9 mouse cellular contexts compared by ENCODE assay signal in genomic region chr1:160410822-160411221, GRCm38 (mm10).
DNase-seq lines count a peak whose midpoint lies in the region; ATAC-seq and TF ChIP-seq lines count a peak whose summit lies in the region.
"Had no signal": no experiment of that assay in that cellular context is flagged by ENCODE, and none has a peak within 500 bp of the region (broad histone marks: within the 10 kb centered on the region; RNA-seq: fewer than 3 reads in every experiment).

No protein-coding gene starts in this region.

- no peaks in the 10 kb centered on the region for H3K36me3 ChIP-seq in forebrain, embryonic 13.5 days (ENCODE audit: poor library complexity, severe bottlenecking)
- H3K36me3 ChIP-seq in forebrain, embryonic 16.5 days (ENCODE audit: control insufficient read depth, insufficient read depth), result no peaks in the 10 kb centered on the region
- no peaks in the 10 kb centered on the region for H3K36me3 ChIP-seq in embryonic facial prominence, embryonic 14.5 days (ENCODE audit: control insufficient read depth, insufficient read depth, low read length)
- H3K36me3 ChIP-seq in forebrain, embryonic 11.5 days (ENCODE audit: control insufficient read depth, insufficient read depth, low read length), result no peaks in the 10 kb centered on the region
- H3K36me3 ChIP-seq: embryonic facial prominence, embryonic 12.5 days had no signal

- 40% methylated on average over 5 of the region's 5 CpGs for WGBS in forebrain, embryonic 13.5 days
- WGBS in forebrain, embryonic 16.5 days, result 46% methylated on average over 5 of the region's 5 CpGs
- 33% methylated on average over 5 of the region's 5 CpGs for WGBS in lung, adult 2 months
- 49% methylated on average over 5 of the region's 5 CpGs for WGBS in embryonic facial prominence, embryonic 14.5 days
- WGBS in forebrain, embryonic 11.5 days, result 48% methylated on average over 5 of the region's 5 CpGs

- no peak overlapping the region for H3K4me3 ChIP-seq in forebrain, embryonic 13.5 days
- no peak overlapping the region for H3K4me3 ChIP-seq in forebrain, embryonic 16.5 days (replicated peaks; ENCODE audit: low read length)
- H3K4me3 ChIP-seq in lung, adult 2 months (replicated peaks; ENCODE audit: extremely low read depth, low read depth, low read length), result no peak overlapping the region
- H3K4me3 ChIP-seq in embryonic facial prominence, embryonic 14.5 days (ENCODE audit: low read depth, low read length), result no peak overlapping the region
- no peak overlapping the region for H3K4me3 ChIP-seq in forebrain, embryonic 11.5 days (ENCODE audit: low read depth, low read length)
- H3K4me3 ChIP-seq: embryonic facial prominence, embryonic 12.5 days had no signal

- DNase-seq in lung, postnatal 10 days, result peak; percentile 12
- DNase-seq in lung, adult 2 months, result no peak
- peak; percentile 11 for DNase-seq in embryonic facial prominence, embryonic 14.5 days (ENCODE audit: low spot score)
- DNase-seq in right cerebral cortex, postnatal 4 days, result peak; percentile 13
- no peak for DNase-seq in urinary bladder, adult 2 months (ENCODE audit: low spot score)
- DNase-seq in forebrain, embryonic 11.5 days (ENCODE audit: low spot score), result no peak

- H3K9me3 ChIP-seq in forebrain, embryonic 13.5 days (replicated peaks), result no peaks in the 10 kb centered on the region
- no peaks in the 10 kb centered on the region for H3K9me3 ChIP-seq in forebrain, embryonic 16.5 days (ENCODE audit: control insufficient read depth, low read length)
- no peaks in the 10 kb centered on the region for H3K9me3 ChIP-seq in embryonic facial prominence, embryonic 14.5 days (ENCODE audit: control insufficient read depth, low read length)
- no peaks in the 10 kb centered on the region for H3K9me3 ChIP-seq in forebrain, embryonic 11.5 days (ENCODE audit: control insufficient read depth, low read length)
- H3K9me3 ChIP-seq: embryonic facial prominence, embryonic 12.5 days had no signal

- ATAC-seq in forebrain, embryonic 13.5 days, result peak; percentile 19; the same call in 1 of the 2 replicates
- ATAC-seq in forebrain, embryonic 16.5 days, result no peak
- ATAC-seq in embryonic facial prominence, embryonic 14.5 days (ENCODE audit: low read depth), result no peak
- no peak for ATAC-seq in forebrain, embryonic 11.5 days (replicated peaks; ENCODE audit: low FRiP score)

- H3K27me3 ChIP-seq in forebrain, embryonic 13.5 days, result no peaks in the 10 kb centered on the region
- no peaks in the 10 kb centered on the region for H3K27me3 ChIP-seq in forebrain, embryonic 16.5 days (replicated peaks; ENCODE audit: control insufficient read depth, insufficient read depth, low read length)
- H3K27me3 ChIP-seq in embryonic facial prominence, embryonic 14.5 days (replicated peaks; ENCODE audit: control insufficient read depth, insufficient read depth, low read length), result no peaks in the 10 kb centered on the region
- no peaks in the 10 kb centered on the region for H3K27me3 ChIP-seq in forebrain, embryonic 11.5 days (ENCODE audit: control insufficient read depth, insufficient read depth, low read length)
- H3K27me3 ChIP-seq: embryonic facial prominence, embryonic 12.5 days had no signal

- no peak for TF ChIP-seq POLR2A in lung, adult 2 months (IDR thresholded peaks at IDR 0.05; ENCODE audit: borderline replicate concordance, extremely low read depth, low read depth, low read length)

- TF ChIP-seq CTCF in lung, adult 2 months (IDR thresholded peaks at IDR 0.05; ENCODE audit: insufficient read depth, low read length), result no peak

- no peak overlapping the region for H3K9ac ChIP-seq in forebrain, embryonic 13.5 days
- H3K9ac ChIP-seq in forebrain, embryonic 16.5 days (replicated peaks; ENCODE audit: low read depth, low read length), result no peak overlapping the region
- no peak overlapping the region for H3K9ac ChIP-seq in embryonic facial prominence, embryonic 14.5 days (ENCODE audit: low read depth, low read length)
- no peak overlapping the region for H3K9ac ChIP-seq in forebrain, embryonic 11.5 days (ENCODE audit: low read length)
- H3K9ac ChIP-seq: embryonic facial prominence, embryonic 12.5 days had no signal

- no peak overlapping the region for H3K27ac ChIP-seq in forebrain, embryonic 13.5 days
- H3K27ac ChIP-seq in forebrain, embryonic 16.5 days (ENCODE audit: low read length), result no peak overlapping the region
- H3K27ac ChIP-seq in embryonic facial prominence, embryonic 14.5 days (replicated peaks; ENCODE audit: low read depth, low read length), result no peak overlapping the region
- no peak overlapping the region for H3K27ac ChIP-seq in forebrain, embryonic 11.5 days (ENCODE audit: low read depth, low read length)
- H3K27ac ChIP-seq: embryonic facial prominence, embryonic 12.5 days had no signal

- no peak overlapping the region for H3K4me2 ChIP-seq in forebrain, embryonic 13.5 days
- H3K4me2 ChIP-seq in forebrain, embryonic 16.5 days (ENCODE audit: low read length), result no peak overlapping the region
- no peak overlapping the region for H3K4me2 ChIP-seq in embryonic facial prominence, embryonic 14.5 days (ENCODE audit: low read depth, low read length)
- no peak overlapping the region for H3K4me2 ChIP-seq in forebrain, embryonic 11.5 days (ENCODE audit: low read depth, low read length, severe bottlenecking)
- H3K4me2 ChIP-seq: embryonic facial prominence, embryonic 12.5 days had no signal

- 0 out of 2 replicates have a peak, but pooled peaks cover 3% of the 10 kb centered on the region for H3K4me1 ChIP-seq in forebrain, embryonic 13.5 days
- peaks cover 2% of the 10 kb centered on the region; the same call in 1 of the 2 replicates for H3K4me1 ChIP-seq in forebrain, embryonic 16.5 days (replicated peaks; ENCODE audit: control insufficient read depth, insufficient read depth, low read length)
- H3K4me1 ChIP-seq in lung, adult 2 months (ENCODE audit: control insufficient read depth, insufficient read depth, low read length), result no peaks in the 10 kb centered on the region
- no peaks in the 10 kb centered on the region for H3K4me1 ChIP-seq in embryonic facial prominence, embryonic 14.5 days (ENCODE audit: control insufficient read depth, insufficient read depth, low read length)
- no peaks in the 10 kb centered on the region for H3K4me1 ChIP-seq in forebrain, embryonic 11.5 days (replicated peaks; ENCODE audit: control insufficient read depth, insufficient read depth, low read length)
- H3K4me1 ChIP-seq: embryonic facial prominence, embryonic 12.5 days had no signal

Comparison
In these comparisons a context has a peak if more than half of its experiments do, and no peak if none do; other contexts are left out.
1. DNase-seq: peak in lung, postnatal 10 days (single experiment), embryonic facial prominence, embryonic 14.5 days (single experiment) and right cerebral cortex, postnatal 4 days (single experiment); none in lung, adult 2 months (single experiment), urinary bladder, adult 2 months (single experiment) and forebrain, embryonic 11.5 days (single experiment).